Mouse (Mus musculus) midbrain, embryonic 12.5 days (tissue): ENCODE measurements around the gene Lrmp. TPM values are rescaled to one million over a fixed set of nuclear protein-coding genes. Genes with fewer than 3 reads are reported as not detected.
"Not testable (repeated sequence)": the region's sequence is repeated elsewhere in the genome, so short reads cannot be mapped to it uniquely, and the experiment has no call there.

Source experiments
- ATAC-seq: fragments of 200-750 bp; cut with Nextera tagmentation; 2 replicates; pipeline ENCODE4 v1.8.0; 2017; ENCODE audit warnings: low read depth, moderate TSS enrichment, moderate library complexity; ENCODE audit not compliant: low FRiP score
- H3K27ac ChIP-seq: fragments of 300-500 bp; sonication (generic); replicated peaks from 2 replicates; pipeline ENCODE4 v1.5.1; 2016; ENCODE audit warnings: mild to moderate bottlenecking
- H3K27me3 ChIP-seq: fragments of 300-500 bp; sonication (generic); 2 replicates; pipeline ENCODE4 v1.6.1; 2016; ENCODE audit warnings: mild to moderate bottlenecking
- H3K36me3 ChIP-seq: fragments of 300-500 bp; sonication (generic); 2 replicates; pipeline ENCODE4 v1.6.1; 2016
- H3K4me1 ChIP-seq: fragments of 300-500 bp; sonication (generic); 2 replicates; pipeline ENCODE4 v1.6.1; 2016
- H3K4me2 ChIP-seq: fragments of 300-500 bp; sonication (generic); replicated peaks from 2 replicates; pipeline ENCODE4 v1.6.1; 2016; ENCODE audit warnings: mild to moderate bottlenecking, moderate library complexity
- H3K4me3 ChIP-seq: fragments of 300-500 bp; sonication (generic); 2 replicates; pipeline ENCODE4 v1.5.1; 2016; ENCODE audit warnings: mild to moderate bottlenecking
- H3K9ac ChIP-seq: fragments of 300-500 bp; sonication (generic); replicated peaks from 2 replicates; pipeline ENCODE4 v1.6.1; 2016; ENCODE audit warnings: mild to moderate bottlenecking, moderate library complexity
- H3K9me3 ChIP-seq: fragments of 300-500 bp; sonication (generic); 2 replicates; pipeline ENCODE4 v1.6.1; 2016; ENCODE audit warnings: mild to moderate bottlenecking
- WGBS: fragments of 180-500 bp; shearing (Covaris S2); methylation state at CpG from one replicate; pipeline ENCODE4 v1.1.7; 2016; 5-methylcytosine and 5-hydroxymethylcytosine counted together
- polyA plus RNA-seq: library from polyadenylated mRNA; unstranded; fragments of >200 nt; fragmentation: Nextera tagmentation; extraction: Ambion mirVana; gene quantifications from 2 replicates; pipeline ENCODE4 v1.2.1, GENCODE M21; 2016

Lrmp gene
- polyA plus RNA-seq, 1 experiment from 2014 or later = 1.1 TPM

GRCm38 (mm10) chr6:145084343-145085117, 30.9 kb upstream of the Lrmp start:
- H3K27ac ChIP-seq = no peak overlapping the region
- no peaks in the 10 kb centered on the region for H3K9me3 ChIP-seq
- no peak for ATAC-seq
- H3K27me3 ChIP-seq = no peaks in the 10 kb centered on the region
- H3K4me2 ChIP-seq = no peak overlapping the region
- H3K4me3 ChIP-seq = no peak overlapping the region
- no peak overlapping the region for H3K9ac ChIP-seq
- no peaks in the 10 kb centered on the region for H3K36me3 ChIP-seq
- WGBS = 94% methylated on average over 8 of the region's 8 CpGs
- no peaks in the 10 kb centered on the region for H3K4me1 ChIP-seq

GRCm38 (mm10) chr6:145088451-145089113, 26.9 kb upstream of the Lrmp start:
- H3K27me3 ChIP-seq = no peaks in the 10 kb centered on the region; the same call in 1 of the 2 replicates
- no peak for ATAC-seq
- no peaks in the 10 kb centered on the region for H3K4me1 ChIP-seq
- 49% methylated on average over 4 of the region's 4 CpGs for WGBS
- no peak overlapping the region for H3K27ac ChIP-seq
- H3K9ac ChIP-seq = no peak overlapping the region
- no peaks in the 10 kb centered on the region for H3K36me3 ChIP-seq
- no peaks in the 10 kb centered on the region for H3K9me3 ChIP-seq
- H3K4me3 ChIP-seq = no peak overlapping the region
- no peak overlapping the region for H3K4me2 ChIP-seq

GRCm38 (mm10) chr6:145089373-145089772, 26.1 kb upstream of the Lrmp start:
- H3K9ac ChIP-seq = no peak overlapping the region
- H3K9me3 ChIP-seq = no peaks in the 10 kb centered on the region
- WGBS = 79% methylated on average over 4 of the region's 4 CpGs
- H3K4me3 ChIP-seq = no peak overlapping the region
- no peak overlapping the region for H3K27ac ChIP-seq
- no peaks in the 10 kb centered on the region for H3K4me1 ChIP-seq
- H3K4me2 ChIP-seq = no peak overlapping the region
- H3K27me3 ChIP-seq = no peaks in the 10 kb centered on the region; the same call in 1 of the 2 replicates
- no peak for ATAC-seq
- H3K36me3 ChIP-seq = no peaks in the 10 kb centered on the region

GRCm38 (mm10) chr6:145090201-145090863, 25.1 kb upstream of the Lrmp start:
- Histone ChIP-seq H3K4me2 (no peak overlapping the region), H3K9ac (no peak overlapping the region), H3K4me3 (no peak overlapping the region), H3K36me3 (no peaks in the 10 kb centered on the region), H3K27me3 (no peaks in the 10 kb centered on the region; the same call in 1 of the 2 replicates), H3K4me1 (no peaks in the 10 kb centered on the region), H3K27ac (no peak overlapping the region), H3K9me3 (no peaks in the 10 kb centered on the region)
- WGBS = 74% methylated on average over 6 of the region's 6 CpGs
- no peak for ATAC-seq

GRCm38 (mm10) chr6:145090928-145091327, 24.5 kb upstream of the Lrmp start:
- no peaks in the 10 kb centered on the region for H3K36me3 ChIP-seq
- no peak overlapping the region for H3K4me2 ChIP-seq
- 73% methylated on average over 5 of the region's 5 CpGs for WGBS
- H3K27me3 ChIP-seq = no peaks in the 10 kb centered on the region; the same call in 1 of the 2 replicates
- no peak overlapping the region for H3K4me3 ChIP-seq
- no peak for ATAC-seq
- H3K9ac ChIP-seq = no peak overlapping the region
- H3K27ac ChIP-seq = no peak overlapping the region
- no peaks in the 10 kb centered on the region for H3K9me3 ChIP-seq
- no peaks in the 10 kb centered on the region for H3K4me1 ChIP-seq

- Histone ChIP-seq H3K4me1 (no peaks in the 10 kb centered on the region), H3K9me3 (no peaks in the 10 kb centered on the region), H3K9ac (no peak overlapping the region), H3K36me3 (no peaks in the 10 kb centered on the region), H3K4me2 (no peak overlapping the region), H3K4me3 (no peak overlapping the region), H3K27ac (no peak overlapping the region), H3K27me3 (no peaks in the 10 kb centered on the region; the same call in 1 of the 2 replicates)
- WGBS = 83% methylated on average over 7 of the region's 7 CpGs
- ATAC-seq = no peak
Measured at GRCm38 (mm10) chr6:145091998-145092397, 23.5 kb upstream of the Lrmp start.

GRCm38 (mm10) chr6:145093038-145093622, 22.3 kb upstream of the Lrmp start:
- H3K4me3 ChIP-seq, H3K4me2 ChIP-seq, H3K9ac ChIP-seq, H3K27ac ChIP-seq, H3K9me3 ChIP-seq, H3K36me3 ChIP-seq, H3K27me3 ChIP-seq, H3K4me1 ChIP-seq, ATAC-seq: not testable (repeated sequence)
- WGBS = 56% methylated on average over 7 of the region's 7 CpGs

- H3K4me2 ChIP-seq = no peak overlapping the region
- no peaks in the 10 kb centered on the region; the same call in 1 of the 2 replicates for H3K27me3 ChIP-seq
- H3K9ac ChIP-seq = no peak overlapping the region
- H3K27ac ChIP-seq = no peak overlapping the region
- no peak overlapping the region for H3K4me3 ChIP-seq
- H3K9me3 ChIP-seq = no peaks in the 10 kb centered on the region
- no peak for ATAC-seq
- H3K36me3 ChIP-seq = no peaks in the 10 kb centered on the region
- 80% methylated on average over 4 of the region's 4 CpGs for WGBS
- H3K4me1 ChIP-seq = no peaks in the 10 kb centered on the region
Measured at GRCm38 (mm10) chr6:145094431-145094830, 21.0 kb upstream of the Lrmp start.

- no peak overlapping the region for H3K4me2 ChIP-seq
- no peaks in the 10 kb centered on the region for H3K9me3 ChIP-seq
- ATAC-seq = no peak
- no peak overlapping the region for H3K4me3 ChIP-seq
- H3K36me3 ChIP-seq = no peaks in the 10 kb centered on the region
- H3K27ac ChIP-seq = no peak overlapping the region
- no peak overlapping the region for H3K9ac ChIP-seq
- no peaks in the 10 kb centered on the region for H3K27me3 ChIP-seq
- WGBS = 84% methylated on average over 9 of the region's 9 CpGs
- H3K4me1 ChIP-seq = no peaks in the 10 kb centered on the region
Measured at GRCm38 (mm10) chr6:145100923-145101322, 14.5 kb upstream of the Lrmp start.

GRCm38 (mm10) chr6:145104241-145104939, 11.1 kb upstream of the Lrmp start:
- Histone ChIP-seq H3K4me1 (no peaks in the 10 kb centered on the region), H3K27me3 (no peaks in the 10 kb centered on the region), H3K36me3 (no peaks in the 10 kb centered on the region), H3K4me3 (no peak overlapping the region), H3K9me3 (no peaks in the 10 kb centered on the region), H3K27ac (no peak overlapping the region), H3K9ac (no peak overlapping the region), H3K4me2 (no peak overlapping the region)
- ATAC-seq = no peak
- 86% methylated on average over 10 of the region's 10 CpGs for WGBS

GRCm38 (mm10) chr6:145105439-145105838, 10.0 kb upstream of the Lrmp start:
- WGBS = 92% methylated on average over 10 of the region's 10 CpGs
- Histone ChIP-seq H3K27me3 (no peaks in the 10 kb centered on the region), H3K9me3 (no peaks in the 10 kb centered on the region), H3K27ac (no peak overlapping the region), H3K4me1 (no peaks in the 10 kb centered on the region), H3K4me3 (no peak overlapping the region), H3K9ac (no peak overlapping the region), H3K4me2 (no peak overlapping the region), H3K36me3 (no peaks in the 10 kb centered on the region)
- ATAC-seq = no peak
